Mouse (Mus musculus): Measurements from ENCODE around the gene Rabl3. TPM values are rescaled to one million over a fixed set of nuclear protein-coding genes. Genes with fewer than 3 reads are reported as not detected.

The Rabl3 gene
- 25.8 TPM for polyA plus RNA-seq (2014; fragmentation: Illumina TruSeq; extraction: RNeasy Lipid Tissue Mini Kit (QIAGEN cat#74804))

DNA sequence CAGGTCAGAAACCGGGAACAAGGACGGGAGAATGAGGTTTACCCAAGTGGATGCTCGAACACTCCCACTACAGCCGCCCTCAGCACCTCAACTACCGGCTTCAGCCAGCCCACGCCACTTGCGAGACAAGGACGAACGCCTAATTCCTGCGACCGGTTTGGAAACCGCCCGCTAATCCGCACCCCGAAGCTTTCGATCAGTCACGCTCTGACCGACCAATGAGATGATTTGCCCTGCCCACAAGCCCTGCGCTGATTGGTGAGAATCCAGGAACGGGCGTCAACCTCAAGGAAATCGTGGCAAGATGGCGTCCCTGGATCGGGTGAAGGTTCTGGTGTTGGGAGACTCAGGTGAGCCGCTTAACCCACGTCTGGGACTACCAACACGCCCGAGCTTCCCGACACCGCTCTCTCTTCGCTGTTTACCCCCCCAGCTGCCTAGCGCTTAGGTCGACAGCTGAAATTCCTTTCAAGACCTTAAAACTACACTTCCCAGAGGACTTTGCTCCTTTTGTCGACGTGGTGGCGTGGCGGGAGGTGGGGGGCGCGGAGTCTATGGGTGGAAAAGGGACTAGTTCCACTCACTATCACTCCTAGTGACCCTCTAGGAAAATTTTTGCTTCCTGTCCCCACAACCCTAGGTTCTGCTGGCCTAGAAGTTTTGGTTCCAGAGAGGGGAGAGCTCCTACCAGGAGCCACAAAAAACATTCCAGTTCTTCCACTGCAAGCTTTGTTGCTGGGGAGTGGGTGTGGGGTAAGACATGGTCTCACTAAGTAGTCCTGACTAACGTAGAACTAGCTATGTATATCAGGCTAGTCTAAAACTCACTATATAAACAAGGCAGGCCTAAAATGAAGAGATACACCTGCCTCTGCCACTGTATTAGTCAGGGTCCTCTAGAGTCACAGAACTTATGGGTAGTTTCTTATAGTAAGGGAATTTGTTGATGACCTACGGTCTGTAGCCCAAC is at the start of gene Rabl3, which contains the start of gene Gtf2e1:
TSS of gene Rabl3 (plus strand) at position 275 of the 970 bp plus-strand sequence.
TSS of gene Gtf2e1 (minus strand) at position 179 of the 970 bp plus-strand sequence.

DNA sequence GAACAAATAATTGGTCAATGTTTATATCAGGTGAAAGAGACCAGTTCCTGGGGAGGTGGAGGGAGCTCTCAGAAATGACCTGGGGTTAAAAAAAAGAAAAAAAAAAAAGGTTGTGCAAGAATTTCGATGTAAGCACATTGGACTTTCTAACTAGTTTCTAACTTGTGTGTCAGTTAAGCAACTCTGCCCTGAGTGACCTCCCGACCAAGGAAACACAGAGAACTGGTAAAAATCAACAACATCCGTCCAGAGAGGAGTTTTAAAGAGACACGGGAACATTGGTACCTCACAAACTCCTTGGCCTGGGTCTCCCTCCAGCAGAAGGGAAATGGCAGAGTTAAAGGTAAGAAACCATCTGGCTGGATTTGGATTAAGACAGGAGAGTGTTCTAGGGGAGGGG is 40.3 kb downstream of the Rabl3 start, which contains the start of gene Hgd:
TSS of gene Hgd (plus strand) at position 160 of the 400 bp plus-strand sequence.

Other genes starting within 250 kb of the Rabl3 start
- gene Stxbp5l, start 154.9 kb upstream of the Rabl3 start, polyA plus RNA-seq (2014; fragmentation: Illumina TruSeq; extraction: RNeasy Lipid Tissue Mini Kit (QIAGEN cat#74804)), result 2.3 TPM
- 32.0 TPM for gene Gtf2e1, start 96 bp upstream of the Rabl3 start, polyA plus RNA-seq (2014; fragmentation: Illumina TruSeq; extraction: RNeasy Lipid Tissue Mini Kit (QIAGEN cat#74804))
- not detected for gene Hgd, start 40.3 kb downstream of the Rabl3 start, polyA plus RNA-seq (2014; fragmentation: Illumina TruSeq; extraction: RNeasy Lipid Tissue Mini Kit (QIAGEN cat#74804))
- gene Ndufb4, start 114.6 kb downstream of the Rabl3 start, polyA plus RNA-seq (2014; fragmentation: Illumina TruSeq; extraction: RNeasy Lipid Tissue Mini Kit (QIAGEN cat#74804)), result 213 TPM
- 108 TPM for gene Fstl1, start 237.0 kb downstream of the Rabl3 start, polyA plus RNA-seq (2014; fragmentation: Illumina TruSeq; extraction: RNeasy Lipid Tissue Mini Kit (QIAGEN cat#74804))

Data from ovary, adult 10 weeks (tissue).